Mouse (Mus musculus) lung, postnatal 25 days (tissue): ENCODE measurements around the gene Ccdc39.

Experiments
- DNase-seq: peaks from one replicate; pipeline ENCODE4 v3.0.0; 2022; ENCODE audit warnings: low spot score

Gene Ccdc39

GRCm38 (mm10) chr3:33790975-33791374, 53.1 kb downstream of the Ccdc39 start:
- DNase-seq, result no peak
